Mouse (Mus musculus): Measurements from ENCODE around the gene Slc7a7. TPM values are rescaled to one million over a fixed set of nuclear protein-coding genes. Genes with fewer than 3 reads are reported as not detected.

Slc7a7 gene
- 3.5 and 5.9 TPM in 2 replicates for polyA plus RNA-seq (2012; rRNA removed)

GRCm38 (mm10) chr14:54417623-54418081 lies at the start of gene Slc7a7:
Gene Slc7a7, minus strand, starts transcription at chr14:54417780.

GRCm38 (mm10) chr14:54463959-54464292 lies 46.3 kb upstream of the Slc7a7 start, which contains the start of gene Lrp10:
Gene Lrp10, plus strand, starts transcription at chr14:54464137.

GRCm38 (mm10) chr14:54431334-54432077 lies 13.9 kb upstream of the Slc7a7 start, which contains the start of gene Mmp14:
Gene Mmp14, plus strand, starts transcription at chr14:54431612.

GRCm38 (mm10) chr14:54426689-54427398 lies 9.3 kb upstream of the Slc7a7 start, which contains the start of gene Mrpl52:
Gene Mrpl52, plus strand, starts transcription at chr14:54426909.

GRCm38 (mm10) chr14:54360577-54361340 lies 56.8 kb downstream of the Slc7a7 start, which contains the start of gene Oxa1l:
Gene Oxa1l, plus strand, starts transcription at chr14:54360834.

Other genes with a start within 250 kb of the Slc7a7 start
- 135 and 151 TPM in 2 replicates for gene Dad1, start 163.7 kb downstream of the Slc7a7 start, polyA plus RNA-seq (2012; rRNA removed)
- 11.8 and 21.6 TPM in 2 replicates for gene Abhd4, start 163.6 kb downstream of the Slc7a7 start, polyA plus RNA-seq (2012; rRNA removed)
- gene Olfr49, start 132.8 kb downstream of the Slc7a7 start, polyA plus RNA-seq (2012; rRNA removed), result not detected in 2 replicates
- 45.3 and 69.9 TPM in 2 replicates for gene Oxa1l, start 56.9 kb downstream of the Slc7a7 start, polyA plus RNA-seq (2012; rRNA removed)
- 210 and 357 TPM in 2 replicates for gene Mrpl52, start 9.1 kb upstream of the Slc7a7 start, polyA plus RNA-seq (2012; rRNA removed)
- 85.8 and 130 TPM in 2 replicates for gene Mmp14, start 13.8 kb upstream of the Slc7a7 start, polyA plus RNA-seq (2012; rRNA removed)
- 17.4 and 22.5 TPM in 2 replicates for gene Lrp10, start 46.4 kb upstream of the Slc7a7 start, polyA plus RNA-seq (2012; rRNA removed)
- gene Rem2, start 58.3 kb upstream of the Slc7a7 start, polyA plus RNA-seq (2012; rRNA removed), result 12.4 and 13.4 TPM in 2 replicates
- 95.6 and 97.4 TPM in 2 replicates for gene Prmt5, start 99.7 kb upstream of the Slc7a7 start, polyA plus RNA-seq (2012; rRNA removed)
- gene Haus4, start 136.8 kb upstream of the Slc7a7 start, polyA plus RNA-seq (2012; rRNA removed), result 31.8 and 35.7 TPM in 2 replicates
- gene Ajuba, start 159.8 kb upstream of the Slc7a7 start, polyA plus RNA-seq (2012; rRNA removed), result 40.6 and 48.1 TPM in 2 replicates
- 11.1 and 13.7 TPM in 2 replicates for gene 4931414P19Rik, start 188.2 kb upstream of the Slc7a7 start, polyA plus RNA-seq (2012; rRNA removed)
- gene Psmb5, start 200.2 kb upstream of the Slc7a7 start, polyA plus RNA-seq (2012; rRNA removed), result 240 and 312 TPM in 2 replicates
- 0.10 and 0.24 TPM in 2 replicates for gene Psmb11, start 203.7 kb upstream of the Slc7a7 start, polyA plus RNA-seq (2012; rRNA removed)
- gene Gm17606, start 223.2 kb upstream of the Slc7a7 start, polyA plus RNA-seq (2012; rRNA removed), result not detected in 2 replicates
- 45.1 and 50.9 TPM in 2 replicates for gene Cdh24, start 223.6 kb upstream of the Slc7a7 start, polyA plus RNA-seq (2012; rRNA removed)